Mouse (Mus musculus) large intestine, adult 2 months (tissue): Measurements from ENCODE around the gene Rps6. TPM values are rescaled to one million over a fixed set of nuclear protein-coding genes. Genes with fewer than 3 reads are reported as not detected.
A peak's percentile ranks its signal among the peaks of the same experiment; 100 is the strongest.
"Not testable (repeated sequence)": the region's sequence is repeated elsewhere in the genome, so short reads cannot be mapped to it uniquely, and the experiment has no call there.

Experiments used
- DNase-seq: peaks from one replicate; pipeline ENCODE4 v3.0.0-alpha.2; 2012; ENCODE audit warnings: low read depth, low spot score
- WGBS: fragments of 180-500 bp; shearing (Covaris S2); methylation state at CpG from one replicate; pipeline ENCODE4 v1.1.7; 2018; 5-methylcytosine and 5-hydroxymethylcytosine counted together
- polyA plus RNA-seq: library from polyadenylated mRNA; depleted of rRNA; stranded (reverse); fragments of >200 nt; gene quantifications from 2 replicates; pipeline ENCODE4 v1.2.3, GENCODE M21; 2012; rRNA removed

The Rps6 gene
- polyA plus RNA-seq, 1 experiment = 481 TPM

- 81% methylated on average over 4 of the region's 4 CpGs for WGBS
- DNase-seq = no peak
These were observed 4.2 kb downstream of the Rps6 start for GRCm38 (mm10) chr4:86852813-86853590.

DNA sequence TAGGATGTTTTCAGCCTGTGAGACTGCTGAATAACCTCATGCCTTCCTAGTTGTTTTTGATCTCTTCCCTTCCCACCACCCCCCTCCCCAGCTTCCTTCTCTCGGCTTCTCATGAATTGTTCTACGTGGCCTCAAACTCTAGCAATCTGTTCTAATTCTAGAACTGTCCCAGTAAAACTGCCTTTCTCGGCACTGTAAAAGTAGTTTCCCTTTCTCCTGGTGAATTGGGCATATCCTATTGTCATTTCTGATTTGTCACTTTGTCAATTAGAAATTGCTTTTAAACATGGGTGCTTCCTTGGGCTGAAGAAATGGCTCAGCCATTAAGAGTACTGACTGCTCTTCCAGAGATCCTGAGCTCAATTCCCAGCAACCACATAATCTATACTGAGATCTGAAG lies 5.2 kb downstream of the Rps6 start:
- WGBS = 74% methylated on average over 3 of the region's 3 CpGs
- DNase-seq = no peak

- 86% methylated on average over 2 of the region's 2 CpGs for WGBS
- DNase-seq = no peak
These were observed 5.9 kb downstream of the Rps6 start for GRCm38 (mm10) chr4:86851331-86851730.

- no peak for DNase-seq
- 50% methylated on average over 2 of the region's 2 CpGs for WGBS
These were observed 10.0 kb downstream of the Rps6 start for GRCm38 (mm10) chr4:86847246-86847645.

DNA sequence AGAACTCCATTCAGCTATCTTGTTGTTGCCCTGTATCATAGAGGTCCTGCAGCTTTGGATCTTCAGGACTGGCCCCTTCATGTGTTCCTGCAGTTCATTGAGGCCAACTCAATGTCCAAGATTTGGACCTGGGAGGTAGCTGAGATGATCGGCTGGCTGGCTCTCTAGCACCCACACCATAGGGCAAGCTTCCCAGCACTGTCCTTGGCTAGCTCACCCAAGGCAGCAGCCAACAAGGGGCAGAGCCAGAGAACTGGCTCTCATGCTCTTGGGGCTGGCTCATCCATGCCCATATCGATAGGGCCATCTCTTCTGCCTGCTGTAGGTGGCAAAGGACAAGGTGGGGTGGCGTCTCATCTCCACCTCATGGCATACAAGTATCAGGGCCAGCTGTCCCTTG lies 11.8 kb downstream of the Rps6 start:
- DNase-seq = no peak
- WGBS = 98% methylated on average over 3 of the region's 3 CpGs

- DNase-seq = not testable (repeated sequence)
- 98% methylated on average over 2 of the region's 2 CpGs for WGBS
These were observed 16.1 kb downstream of the Rps6 start for GRCm38 (mm10) chr4:86841141-86841540.

DNA sequence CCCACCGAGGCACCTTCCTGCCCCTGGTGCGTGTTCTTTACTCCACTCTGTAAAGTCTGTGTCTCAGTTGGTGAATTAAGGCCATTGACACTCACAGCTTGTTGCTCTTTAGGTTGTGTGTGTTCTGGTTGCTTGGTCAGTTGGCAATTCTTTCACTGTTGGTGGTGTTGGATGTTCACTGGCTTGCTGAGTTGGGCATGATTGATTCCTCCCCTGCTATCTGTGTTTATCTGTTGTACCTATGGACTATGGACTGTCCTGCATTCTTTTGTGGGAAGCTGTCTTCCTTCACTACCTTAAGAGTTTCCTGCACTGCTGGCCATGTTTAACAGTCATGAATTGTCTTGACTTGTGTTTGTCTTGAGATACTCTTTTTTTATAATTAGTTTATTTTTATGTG lies 25.3 kb downstream of the Rps6 start:
- DNase-seq = no peak
- 92% methylated on average over 2 of the region's 2 CpGs for WGBS

DNA sequence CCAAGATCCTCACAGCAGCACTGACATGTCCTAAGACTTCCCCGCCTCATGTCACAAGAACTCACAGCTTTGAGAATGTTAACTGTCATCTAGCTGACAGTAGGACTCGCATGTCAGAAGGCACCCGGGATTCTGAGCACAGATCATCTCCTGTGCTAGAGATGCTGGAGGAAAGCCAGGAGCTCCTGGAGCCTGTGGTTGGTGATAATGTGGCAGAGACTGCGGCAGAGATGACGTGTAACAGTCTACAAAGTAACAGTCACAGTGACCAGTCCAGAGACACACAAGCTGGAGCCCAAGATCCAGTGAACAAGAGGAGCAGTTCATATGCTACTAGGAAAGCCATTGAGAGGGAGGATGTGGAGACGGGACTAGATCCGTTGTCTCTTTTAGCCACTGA lies 32.1 kb downstream of the Rps6 start:
- DNase-seq = no peak
- 92% methylated on average over 7 of the region's 7 CpGs for WGBS

- peak; percentile 8 for DNase-seq
- WGBS = 75% methylated on average over 2 of the region's 2 CpGs
These were observed 34.0 kb downstream of the Rps6 start for GRCm38 (mm10) chr4:86823169-86823568.

GRCm38 (mm10) chr4:86814850-86815249 lies 42.4 kb downstream of the Rps6 start:
- WGBS = 90% methylated on average over 3 of the region's 3 CpGs
- no peak for DNase-seq

DNA sequence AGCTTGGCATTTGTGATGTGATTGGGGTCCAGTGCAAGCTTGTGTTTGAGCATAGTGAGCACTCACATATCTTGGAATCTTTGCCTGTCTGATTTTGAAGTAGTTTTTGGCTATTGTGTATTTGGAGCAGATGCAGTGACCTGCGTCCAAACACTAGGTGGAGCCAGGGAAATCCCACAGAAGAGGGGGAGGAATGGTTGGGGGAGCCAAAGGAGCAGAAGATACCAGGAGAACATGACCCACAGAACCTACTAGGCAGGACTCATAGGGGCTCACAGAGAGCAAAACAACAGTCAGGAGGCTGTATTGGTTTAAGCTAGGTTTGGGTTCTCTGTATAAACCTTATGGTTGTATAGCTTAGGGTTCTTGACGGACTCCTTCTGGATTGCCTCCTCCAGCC lies 46.6 kb downstream of the Rps6 start:
- no peak for DNase-seq
- WGBS = 74% methylated on average over 2 of the region's 2 CpGs

Other genes with a start within 250 kb of the Rps6 start
- gene Haus6, start 245.4 kb downstream of the Rps6 start, polyA plus RNA-seq = 2.6 and 2.8 TPM in 2 replicates
- gene Plin2, start 187.4 kb downstream of the Rps6 start, polyA plus RNA-seq = 74.8 and 99.5 TPM in 2 replicates
- gene Dennd4c, start 108.9 kb downstream of the Rps6 start, polyA plus RNA-seq = 3.4 and 8.1 TPM in 2 replicates
- gene Acer2, start 17.0 kb upstream of the Rps6 start, polyA plus RNA-seq = 3.8 and 7.1 TPM in 2 replicates